Mouse (Mus musculus) embryonic facial prominence, embryonic 15.5 days (tissue): ENCODE data around the gene Rph3al. TPM values are rescaled to one million over a fixed set of nuclear protein-coding genes. Genes with fewer than 3 reads are reported as not detected.
A peak's percentile ranks its signal among the peaks of the same experiment; 100 is the strongest.

Source experiments
- ATAC-seq: fragments of 200-750 bp; cut with Nextera tagmentation; 2 replicates; pipeline ENCODE4 v1.8.0; 2017; ENCODE audit warnings: low read depth, moderate TSS enrichment; ENCODE audit not compliant: insufficient number of reproducible peaks, low FRiP score, low TSS enrichment
- H3K27ac ChIP-seq: fragments of 300-500 bp; sonication (generic); replicated peaks from 2 replicates; pipeline ENCODE4 v1.5.1; 2015; ENCODE audit warnings: mild to moderate bottlenecking, inconsistent platforms
- H3K27me3 ChIP-seq: fragments of 300-500 bp; sonication (generic); 2 replicates; pipeline ENCODE4 v1.6.1; 2015; ENCODE audit warnings: inconsistent platforms
- H3K36me3 ChIP-seq: fragments of 300-500 bp; sonication (generic); 2 replicates; pipeline ENCODE4 v1.6.1; 2015; ENCODE audit warnings: mild to moderate bottlenecking, inconsistent platforms
- H3K4me1 ChIP-seq: fragments of 300-500 bp; sonication (generic); 2 replicates; pipeline ENCODE4 v1.6.1; 2015; ENCODE audit warnings: inconsistent platforms
- H3K4me2 ChIP-seq: fragments of 300-500 bp; sonication (generic); replicated peaks from 2 replicates; pipeline ENCODE4 v1.6.1; 2015; ENCODE audit warnings: mild to moderate bottlenecking, inconsistent platforms
- H3K4me3 ChIP-seq: fragments of 300-500 bp; sonication (generic); replicated peaks from 2 replicates; pipeline ENCODE4 v1.5.1; 2015; ENCODE audit warnings: mild to moderate bottlenecking, inconsistent platforms
- H3K9ac ChIP-seq: fragments of 300-500 bp; sonication (generic); 2 replicates; pipeline ENCODE4 v1.6.1; 2015; ENCODE audit warnings: inconsistent platforms
- H3K9me3 ChIP-seq: fragments of 300-500 bp; sonication (generic); replicated peaks from 2 replicates; pipeline ENCODE4 v1.6.1; 2016; ENCODE audit warnings: inconsistent platforms
- WGBS: fragments of 180-500 bp; shearing (Covaris S2); methylation state at CpG from one replicate; pipeline ENCODE4 v1.1.7; 2015; 5-methylcytosine and 5-hydroxymethylcytosine counted together
- polyA plus RNA-seq: library from polyadenylated mRNA; unstranded; fragments of >200 nt; fragmentation: Nextera tagmentation; extraction: Ambion mirVana; gene quantifications from 2 replicates; pipeline ENCODE4 v1.2.1, GENCODE M21; 2015

Rph3al gene
- polyA plus RNA-seq, 1 experiment from 2014 or later, result 3.6 TPM

DNA sequence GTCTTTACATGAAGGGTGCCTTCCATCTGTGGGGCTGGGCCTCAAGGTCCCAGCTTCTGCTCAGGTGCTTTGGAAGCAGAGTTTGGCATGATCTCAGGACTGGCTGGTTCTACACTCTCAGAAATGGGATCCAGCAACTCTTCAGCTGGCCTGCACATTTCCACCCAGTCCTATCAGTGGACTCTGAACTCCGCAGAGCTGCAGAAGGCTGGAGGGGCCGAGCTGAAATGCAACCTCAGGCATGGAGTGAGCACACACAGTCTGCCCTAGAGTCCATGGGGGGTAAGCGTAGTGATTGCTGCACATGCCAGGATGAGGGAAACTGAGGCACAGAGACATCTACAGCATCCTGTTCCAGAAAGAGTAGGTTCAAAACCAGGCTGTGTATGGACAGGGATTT is 127.7 kb downstream of the Rph3al start:
- H3K27ac ChIP-seq, result no peak overlapping the region
- H3K4me3 ChIP-seq, result no peak overlapping the region
- WGBS, result 81% methylated on average over 3 of the region's 3 CpGs
- no peak for ATAC-seq
- no peak overlapping the region for H3K9ac ChIP-seq
- no peaks in the 10 kb centered on the region for H3K27me3 ChIP-seq
- H3K4me1 ChIP-seq, result peaks cover 15% of the 10 kb centered on the region
- no peak overlapping the region for H3K4me2 ChIP-seq
- H3K9me3 ChIP-seq, result no peaks in the 10 kb centered on the region
- H3K36me3 ChIP-seq, result no peaks in the 10 kb centered on the region

DNA sequence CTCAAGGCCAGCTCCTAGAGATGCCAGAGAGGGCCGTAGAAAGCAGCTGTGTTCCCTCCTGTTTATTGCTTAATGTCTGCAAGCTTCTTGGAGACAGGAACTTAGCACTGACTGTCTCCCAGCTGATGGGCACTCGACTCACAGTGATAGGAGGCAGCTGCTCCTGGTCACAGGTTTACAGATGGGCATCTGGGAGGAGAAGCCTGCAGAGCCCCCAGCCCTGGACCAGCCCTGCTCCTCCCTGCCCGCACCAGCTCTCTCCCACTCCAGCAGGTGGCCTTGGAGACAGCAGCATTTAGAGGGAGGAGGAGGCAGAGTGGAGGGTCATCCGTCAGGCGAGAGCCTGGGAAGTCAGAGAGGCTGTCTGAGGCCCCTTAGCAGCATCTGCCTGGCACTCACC is 130.7 kb downstream of the Rph3al start:
- H3K9me3 ChIP-seq, result no peaks in the 10 kb centered on the region
- H3K4me2 ChIP-seq, result no peak overlapping the region
- H3K36me3 ChIP-seq, result no peaks in the 10 kb centered on the region
- H3K9ac ChIP-seq, result no peak overlapping the region
- 44% methylated on average over 5 of the region's 5 CpGs for WGBS
- H3K27ac ChIP-seq, result no peak overlapping the region
- H3K4me1 ChIP-seq, result peaks cover 6% of the 10 kb centered on the region
- ATAC-seq, result no peak
- no peaks in the 10 kb centered on the region for H3K27me3 ChIP-seq
- no peak overlapping the region for H3K4me3 ChIP-seq

DNA sequence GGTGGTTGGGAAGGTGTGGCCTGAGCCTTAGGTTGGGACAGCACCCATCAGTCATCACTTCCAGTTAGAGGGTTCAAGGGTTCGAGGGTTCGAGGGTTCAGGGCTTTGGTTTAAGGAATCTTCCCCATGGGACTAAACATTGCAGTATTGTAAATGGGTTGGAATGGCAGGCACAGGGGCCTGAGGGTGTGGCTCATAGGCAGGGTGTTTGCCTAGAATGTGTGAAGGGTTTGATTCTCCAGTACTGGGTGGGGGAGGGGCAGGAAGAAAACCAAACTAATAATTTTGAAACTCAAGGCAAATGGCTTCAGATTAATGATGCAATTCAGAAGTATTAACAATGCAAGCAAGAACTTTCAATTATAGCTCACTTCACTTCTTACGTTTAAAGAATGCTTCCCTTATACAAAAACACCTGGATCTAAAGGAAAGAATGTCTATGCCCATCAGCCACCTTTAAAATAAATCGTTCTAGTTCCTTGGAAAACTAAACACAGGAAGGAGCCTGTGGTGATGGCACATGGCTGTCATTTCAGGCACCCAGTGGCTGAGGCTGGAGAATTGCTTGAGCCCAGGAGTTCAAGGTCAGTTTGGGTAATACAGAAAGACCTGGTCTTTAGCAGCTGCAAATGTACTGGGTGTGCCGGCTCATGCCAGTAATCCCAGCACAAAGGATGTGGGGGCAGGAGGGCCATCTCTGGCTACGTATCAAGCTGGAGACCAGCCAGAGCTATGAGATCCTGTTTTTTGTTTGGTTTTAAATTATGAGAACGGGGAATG is 136.3 kb downstream of the Rph3al start:
- Histone ChIP-seq H3K27ac (no peak overlapping the region), H3K36me3 (no peaks in the 10 kb centered on the region), H3K4me2 (no peak overlapping the region), H3K9me3 (no peaks in the 10 kb centered on the region), H3K4me3 (no peak overlapping the region), H3K9ac (no peak overlapping the region), H3K4me1 (no peaks in the 10 kb centered on the region), H3K27me3 (no peaks in the 10 kb centered on the region; the same call in 1 of the 2 replicates)
- WGBS, result 76% methylated on average over 7 of the region's 7 CpGs
- no peak for ATAC-seq

DNA sequence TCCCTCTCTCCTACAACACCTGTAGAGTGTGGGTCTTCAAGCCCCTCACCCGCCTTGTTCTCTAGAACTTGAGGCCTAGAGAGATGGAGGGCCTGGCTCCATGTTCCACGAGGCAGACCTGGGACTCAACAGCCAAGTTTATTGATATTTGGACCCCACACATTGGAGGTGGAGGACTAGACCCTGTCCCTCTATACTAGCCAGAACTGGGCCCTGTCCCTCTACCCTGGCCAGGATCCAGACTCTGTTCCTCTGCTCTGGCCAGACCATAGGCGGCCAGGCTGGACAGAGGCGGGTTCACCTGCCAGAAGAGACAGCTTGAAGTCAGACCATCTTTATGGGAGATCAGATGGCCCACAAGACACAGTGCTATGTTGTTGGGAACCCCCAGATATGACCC is 136.9 kb downstream of the Rph3al start:
- H3K36me3 ChIP-seq, result no peaks in the 10 kb centered on the region
- no peaks in the 10 kb centered on the region for H3K9me3 ChIP-seq
- WGBS, result 73% methylated on average over 4 of the region's 4 CpGs
- H3K4me3 ChIP-seq, result no peak overlapping the region
- H3K4me2 ChIP-seq, result no peak overlapping the region
- H3K9ac ChIP-seq, result no peak overlapping the region
- H3K27ac ChIP-seq, result no peak overlapping the region
- peaks cover 5% of the 10 kb centered on the region; the same call in 1 of the 2 replicates for H3K4me1 ChIP-seq
- peaks cover 6% of the 10 kb centered on the region for H3K27me3 ChIP-seq
- ATAC-seq, result peak; percentile 54; the same call in 1 of the 2 replicates

DNA sequence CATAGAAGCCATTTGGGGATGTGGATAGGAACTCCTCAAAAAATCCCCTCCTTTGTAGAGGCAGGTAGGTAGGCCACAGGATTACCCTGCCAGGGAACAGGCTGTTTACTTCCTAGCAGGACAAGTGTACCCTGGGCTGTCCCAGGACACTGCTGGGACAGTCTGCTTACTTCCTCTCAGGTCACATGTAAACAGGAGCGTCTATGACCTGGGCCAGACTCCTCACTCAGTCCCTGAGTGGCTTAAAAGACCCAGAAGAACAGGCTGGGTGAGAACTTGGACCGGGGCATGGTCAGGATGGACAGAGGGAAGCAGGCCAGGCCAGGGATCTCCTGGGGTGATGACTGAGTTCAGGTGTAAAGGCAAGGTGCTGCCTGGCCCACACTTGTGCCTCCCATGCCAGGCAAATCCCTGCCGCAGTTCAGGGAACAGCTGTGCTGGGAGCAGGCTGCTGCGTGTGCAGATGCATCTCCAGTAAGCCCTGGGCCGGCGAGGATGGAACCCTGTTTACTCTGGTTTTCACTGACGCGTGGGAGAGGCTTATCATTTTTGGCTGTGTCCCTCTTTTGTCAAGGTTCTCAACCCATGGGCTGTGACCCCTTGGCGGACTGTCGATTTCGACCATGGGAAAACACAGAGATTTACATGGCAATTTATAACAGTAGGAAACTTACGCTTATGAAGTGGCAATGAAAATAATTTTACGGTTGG is 141.5 kb downstream of the Rph3al start:
- peak overlapping the region; percentile 77 for H3K4me2 ChIP-seq

DNA sequence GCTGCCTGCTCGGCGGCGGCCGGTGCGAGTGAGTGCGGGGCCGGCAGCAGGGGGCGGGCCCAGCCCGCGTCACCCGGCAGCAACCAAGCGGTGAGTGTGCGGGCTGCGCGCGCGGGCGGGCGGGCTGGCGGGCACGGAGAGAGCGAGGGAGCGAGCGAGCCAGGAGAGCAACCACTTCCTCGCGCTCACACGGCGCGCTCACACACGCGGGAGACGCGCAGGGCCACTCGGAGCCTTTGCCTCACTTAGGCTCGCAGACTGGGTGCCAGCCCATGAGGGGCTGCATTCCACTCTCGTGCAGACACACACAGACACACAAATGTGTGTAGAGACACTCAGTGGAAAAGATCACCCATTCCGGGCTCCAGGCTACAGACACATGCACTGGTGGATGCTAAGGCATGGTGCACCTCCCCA is 142.2 kb downstream of the Rph3al start, which contains the start of gene Doc2b:
Gene Doc2b (minus strand): TSS at position 21 of the 417 bp plus-strand sequence.
- Histone ChIP-seq H3K4me3 (peak within 1 kb of the TSS; percentile 57), H3K4me1 (peaks cover 24% of the 10 kb centered on the region), H3K27ac (no peak within 1 kb of the TSS), H3K36me3 (no peaks in the 10 kb centered on the region), H3K4me2 (peak within 1 kb of the TSS; percentile 77), H3K9me3 (no peaks in the 10 kb centered on the region), H3K9ac (peak within 1 kb of the TSS; percentile 47), H3K27me3 (peaks cover 21% of the 10 kb centered on the region)
- ATAC-seq, result no peak
- WGBS, result 3% methylated on average over 32 of the region's 37 CpGs

More for the DNA sequence above, 141.5 kb downstream of the Rph3al start:
- peak overlapping the region; percentile 57; the same call in 1 of the 2 replicates for H3K4me3 ChIP-seq
- no peaks in the 10 kb centered on the region for H3K9me3 ChIP-seq
- H3K27me3 ChIP-seq, result peaks cover 21% of the 10 kb centered on the region
- H3K36me3 ChIP-seq, result no peaks in the 10 kb centered on the region
- peaks cover 24% of the 10 kb centered on the region for H3K4me1 ChIP-seq
- ATAC-seq, result no peak
- 65% methylated on average over 13 of the region's 13 CpGs for WGBS
- no peak overlapping the region for H3K9ac ChIP-seq
- no peak overlapping the region for H3K27ac ChIP-seq

DNA sequence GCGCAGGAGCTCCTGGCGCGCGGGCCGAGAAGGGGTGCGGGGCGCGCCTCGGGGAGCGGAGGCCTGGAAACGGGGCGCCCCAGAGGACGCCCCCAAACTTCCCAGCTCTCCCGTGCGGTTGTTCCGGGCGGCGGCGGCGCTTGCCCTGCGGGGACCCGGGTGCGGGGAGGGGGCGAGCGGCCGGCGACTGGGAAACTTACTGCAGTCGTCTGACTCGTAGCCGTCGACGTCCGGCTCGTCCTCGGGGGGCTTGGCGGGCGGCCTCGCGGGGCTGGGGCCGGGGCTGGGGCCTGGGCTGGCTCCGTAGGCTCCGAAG is 142.9 kb downstream of the Rph3al start:
- no peaks in the 10 kb centered on the region for H3K9me3 ChIP-seq
- under 1% methylated on average over 35 of the region's 42 CpGs for WGBS
- H3K36me3 ChIP-seq, result no peaks in the 10 kb centered on the region
- H3K27me3 ChIP-seq, result peaks cover 21% of the 10 kb centered on the region
- H3K4me3 ChIP-seq, result peak overlapping the region; percentile 57
- peak overlapping the region; percentile 47 for H3K9ac ChIP-seq
- H3K4me2 ChIP-seq, result peak overlapping the region; percentile 77
- no peak overlapping the region for H3K27ac ChIP-seq
- no peak; the same call in 1 of the 2 replicates for ATAC-seq
- peaks cover 24% of the 10 kb centered on the region for H3K4me1 ChIP-seq

DNA sequence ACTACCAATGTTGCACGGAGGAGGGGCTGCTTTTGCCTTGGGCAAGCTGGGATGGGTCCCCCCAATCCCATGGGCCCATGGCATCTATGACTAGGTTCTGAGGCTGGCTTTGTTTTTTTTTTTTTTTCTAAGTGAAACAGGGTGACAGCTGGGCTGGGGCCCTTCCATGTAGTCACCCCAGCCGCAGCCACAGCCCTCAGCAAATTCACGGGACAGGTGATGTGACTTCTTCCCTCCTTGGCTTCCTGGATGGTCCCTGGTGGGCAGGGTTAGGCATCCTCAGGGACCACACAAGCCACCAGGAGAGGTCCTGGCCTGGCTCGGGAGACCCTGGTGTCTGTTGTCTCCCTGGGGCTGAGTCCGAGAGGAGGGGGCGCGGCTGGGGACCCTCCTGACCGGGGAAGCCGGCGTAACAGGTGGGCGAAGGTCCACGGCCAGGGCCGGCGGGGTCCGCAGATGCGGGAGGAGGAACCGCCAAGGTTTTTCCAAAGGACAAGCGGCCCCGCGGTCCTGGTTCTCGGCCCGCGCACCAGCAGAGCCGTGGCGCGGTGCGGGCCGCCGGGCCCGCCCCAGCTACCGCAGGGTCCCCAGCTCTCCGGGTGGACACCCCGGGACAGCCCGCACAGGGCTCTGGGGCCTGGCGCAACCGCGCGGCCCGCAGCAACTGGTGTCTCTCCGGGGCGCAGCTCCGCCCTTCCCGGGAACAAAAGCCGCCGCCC is 143.5 kb downstream of the Rph3al start:
- 6% methylated on average over 39 of the region's 45 CpGs for WGBS
- no peak for ATAC-seq
- Histone ChIP-seq H3K4me1 (peaks cover 24% of the 10 kb centered on the region), H3K9me3 (no peaks in the 10 kb centered on the region), H3K27ac (no peak overlapping the region), H3K36me3 (no peaks in the 10 kb centered on the region), H3K4me3 (peak overlapping the region; percentile 57), H3K27me3 (peaks cover 21% of the 10 kb centered on the region), H3K9ac (peak overlapping the region; percentile 47), H3K4me2 (peak overlapping the region; percentile 77)

DNA sequence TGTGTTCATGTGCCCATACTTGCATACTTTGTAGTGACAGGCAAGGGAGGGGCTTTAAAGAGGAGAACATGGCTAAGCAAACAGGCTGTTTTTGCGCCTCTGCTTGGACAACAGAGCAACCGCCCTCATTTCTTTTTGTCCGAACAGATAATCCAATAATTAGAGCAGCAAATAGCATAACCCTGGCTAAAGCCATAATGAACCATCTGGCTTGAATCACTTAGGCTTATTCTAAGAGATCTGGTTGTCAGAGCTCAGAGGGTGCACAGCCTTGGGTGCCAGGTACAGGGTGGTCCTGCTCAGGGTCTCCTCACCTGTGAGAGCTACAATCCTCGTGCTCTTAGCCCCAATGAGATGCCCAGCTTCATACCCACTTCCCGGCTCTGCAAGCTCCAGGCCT is 144.9 kb downstream of the Rph3al start:
- WGBS, result 61% methylated on average over 5 of the region's 5 CpGs
- H3K27me3 ChIP-seq, result peaks cover 21% of the 10 kb centered on the region
- no peak overlapping the region for H3K27ac ChIP-seq
- no peak overlapping the region for H3K4me2 ChIP-seq
- H3K36me3 ChIP-seq, result no peaks in the 10 kb centered on the region
- no peak for ATAC-seq
- peaks cover 24% of the 10 kb centered on the region for H3K4me1 ChIP-seq
- no peaks in the 10 kb centered on the region for H3K9me3 ChIP-seq
- no peak overlapping the region for H3K4me3 ChIP-seq
- H3K9ac ChIP-seq, result no peak overlapping the region

DNA sequence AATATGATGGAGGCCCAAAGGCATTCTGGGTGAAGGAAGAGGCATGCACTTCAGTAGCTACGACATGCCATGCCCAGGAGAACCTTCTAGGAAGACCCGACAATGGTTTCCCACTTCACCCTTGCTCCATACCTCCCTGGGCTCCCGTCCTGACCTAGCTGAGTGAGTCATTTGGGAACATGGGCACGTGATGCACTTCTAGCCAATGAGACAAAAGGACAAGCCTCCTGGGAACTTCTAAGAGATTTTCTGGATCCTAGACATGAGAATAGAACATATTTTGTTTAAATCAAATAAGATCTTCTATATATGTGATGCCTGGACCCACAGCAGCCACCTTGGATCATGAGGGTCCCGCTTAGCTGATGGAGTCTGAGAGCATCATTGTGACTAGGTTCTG is 145.7 kb downstream of the Rph3al start:
- no peaks in the 10 kb centered on the region for H3K9me3 ChIP-seq
- H3K9ac ChIP-seq, result no peak overlapping the region
- H3K27ac ChIP-seq, result no peak overlapping the region
- peaks cover 21% of the 10 kb centered on the region for H3K27me3 ChIP-seq
- H3K4me3 ChIP-seq, result no peak overlapping the region
- no peaks in the 10 kb centered on the region for H3K36me3 ChIP-seq
- H3K4me1 ChIP-seq, result peaks cover 24% of the 10 kb centered on the region
- 69% methylated on average over 5 of the region's 5 CpGs for WGBS
- ATAC-seq, result no peak
- H3K4me2 ChIP-seq, result no peak overlapping the region

DNA sequence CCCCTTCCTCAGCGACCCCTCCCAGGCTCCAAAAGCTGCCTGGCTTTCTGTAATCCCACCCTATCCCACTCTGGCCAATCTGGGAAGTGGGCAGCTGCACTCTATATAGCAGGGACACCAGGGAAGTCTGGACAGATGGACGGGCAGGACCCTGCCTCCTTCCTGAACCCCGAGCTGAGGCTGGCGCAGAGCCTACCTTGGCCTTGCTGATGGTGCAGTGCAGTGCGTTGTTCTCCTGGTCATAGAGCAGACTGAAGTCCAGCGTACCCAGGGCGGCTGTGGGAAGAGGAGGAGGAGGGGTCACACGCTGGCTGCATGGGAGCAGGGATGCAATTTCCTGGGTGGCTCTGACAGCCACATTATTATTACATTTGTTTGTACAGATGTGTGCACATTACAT is 152.3 kb downstream of the Rph3al start:
- Histone ChIP-seq H3K27ac (no peak overlapping the region), H3K9me3 (no peaks in the 10 kb centered on the region), H3K4me2 (no peak overlapping the region), H3K4me3 (no peak overlapping the region), H3K36me3 (no peaks in the 10 kb centered on the region), H3K27me3 (no peaks in the 10 kb centered on the region), H3K9ac (no peak overlapping the region), H3K4me1 (no peaks in the 10 kb centered on the region)
- no peak for ATAC-seq
- WGBS, result 74% methylated on average over 8 of the region's 8 CpGs
